Mouse (Mus musculus): Measurements from ENCODE around the gene Slc29a4.

Slc29a4 gene

DNA sequence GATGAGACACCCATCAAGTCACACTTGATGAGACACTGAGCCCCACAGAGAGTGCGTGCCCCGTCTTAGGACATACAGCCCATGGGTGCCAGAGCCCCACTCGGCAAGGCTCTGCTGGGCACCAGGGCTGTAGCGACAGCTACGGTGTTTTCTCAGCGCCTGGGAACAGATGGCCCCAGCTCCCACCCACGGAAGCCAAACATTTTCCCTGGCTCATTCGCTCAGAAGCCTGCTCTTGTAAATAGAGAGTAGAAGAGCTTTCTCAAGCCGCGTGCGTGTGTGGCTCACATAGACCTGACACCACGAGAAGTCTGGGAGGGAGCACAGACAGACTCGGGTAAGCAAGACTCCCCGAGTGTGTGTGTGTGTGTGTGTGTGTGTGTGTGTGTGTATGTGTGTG, at the start of gene Slc29a4:
Gene Slc29a4 (plus strand): TSS at position 265 of the 400 bp plus-strand sequence.
- no peak for DNase-seq (ENCODE audit: low spot score)

DNA sequence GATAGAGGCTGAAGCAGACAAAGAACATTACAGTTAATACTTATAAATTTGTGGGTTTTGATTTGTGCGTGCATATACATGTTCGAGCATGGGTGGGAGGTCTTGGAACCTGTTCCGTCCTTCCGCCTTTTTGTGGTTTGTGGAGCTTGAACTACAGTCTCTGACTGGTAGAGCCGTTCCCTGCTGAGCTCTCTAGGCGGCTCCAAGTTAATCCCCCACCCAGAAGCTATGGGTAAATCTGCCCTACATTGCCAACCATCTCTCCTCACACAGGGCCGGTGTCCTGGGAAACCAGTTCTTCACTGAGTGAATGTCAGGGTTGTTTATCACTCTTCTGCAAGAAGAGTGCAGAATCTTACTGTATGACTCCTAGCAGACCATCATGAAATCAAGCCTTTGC, 44.1 kb upstream of the Slc29a4 start:
- DNase-seq (ENCODE audit: low spot score): no peak

GRCm38 (mm10) chr5:142649460-142650050, 42.8 kb upstream of the Slc29a4 start:
- no peak for DNase-seq (ENCODE audit: low spot score)

GRCm38 (mm10) chr5:142650390-142650789, 41.9 kb upstream of the Slc29a4 start:
- no peak for DNase-seq (ENCODE audit: low spot score)

DNA sequence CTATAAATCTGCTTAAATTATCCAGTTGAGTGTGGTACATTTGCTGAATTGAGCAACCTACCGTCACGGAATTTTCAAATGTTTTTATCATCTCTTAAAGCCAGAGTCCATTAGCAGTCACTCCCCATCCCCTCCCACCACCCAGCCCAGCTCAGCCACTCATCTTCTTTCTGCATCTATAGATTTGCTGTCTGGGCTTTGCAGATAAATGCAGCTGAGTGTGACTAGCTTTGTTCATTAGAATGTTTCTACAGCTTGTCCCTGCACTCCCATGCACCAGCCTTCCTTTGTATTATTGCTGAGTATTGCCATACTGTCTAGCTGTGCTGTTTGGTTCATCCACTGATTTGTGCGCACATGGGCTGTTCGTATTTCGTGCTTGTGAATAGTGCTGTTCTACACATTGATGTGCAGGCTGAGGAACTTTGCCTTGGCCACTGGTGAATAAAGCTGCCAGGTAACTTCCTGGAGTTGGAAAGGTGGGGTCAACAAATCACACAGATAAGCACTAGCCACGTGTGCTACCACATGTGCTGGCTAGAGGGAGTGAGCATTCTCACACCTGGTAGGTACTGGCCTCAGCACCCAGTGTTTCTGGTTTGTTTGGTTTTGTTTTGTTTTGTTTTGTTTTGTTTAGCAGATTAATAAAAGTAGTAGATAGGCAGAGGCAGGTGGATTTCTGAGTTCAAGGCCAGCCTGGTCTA, 41.4 kb upstream of the Slc29a4 start:
- no peak for DNase-seq (ENCODE audit: low spot score)

DNA sequence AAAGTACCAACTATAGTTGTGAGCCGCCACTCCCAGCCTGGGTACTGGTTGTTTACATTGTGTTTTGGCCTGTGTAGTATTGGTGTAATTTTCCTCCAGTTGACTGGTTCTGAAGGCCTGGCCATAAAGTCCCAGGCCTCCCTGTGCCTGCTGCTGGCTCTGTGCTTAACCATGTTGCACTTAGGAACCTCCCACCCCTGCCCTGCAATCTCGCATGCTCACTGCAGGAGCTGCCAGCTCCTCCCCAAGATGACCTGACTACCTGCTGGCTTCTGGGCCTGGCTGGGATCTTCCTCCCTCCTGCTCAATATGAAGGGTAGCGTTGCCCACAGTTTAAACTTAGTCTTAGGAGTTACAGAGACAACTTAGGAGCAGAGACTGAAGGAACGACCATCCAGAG, 40.0 kb upstream of the Slc29a4 start:
- DNase-seq (ENCODE audit: low spot score): no peak

DNA sequence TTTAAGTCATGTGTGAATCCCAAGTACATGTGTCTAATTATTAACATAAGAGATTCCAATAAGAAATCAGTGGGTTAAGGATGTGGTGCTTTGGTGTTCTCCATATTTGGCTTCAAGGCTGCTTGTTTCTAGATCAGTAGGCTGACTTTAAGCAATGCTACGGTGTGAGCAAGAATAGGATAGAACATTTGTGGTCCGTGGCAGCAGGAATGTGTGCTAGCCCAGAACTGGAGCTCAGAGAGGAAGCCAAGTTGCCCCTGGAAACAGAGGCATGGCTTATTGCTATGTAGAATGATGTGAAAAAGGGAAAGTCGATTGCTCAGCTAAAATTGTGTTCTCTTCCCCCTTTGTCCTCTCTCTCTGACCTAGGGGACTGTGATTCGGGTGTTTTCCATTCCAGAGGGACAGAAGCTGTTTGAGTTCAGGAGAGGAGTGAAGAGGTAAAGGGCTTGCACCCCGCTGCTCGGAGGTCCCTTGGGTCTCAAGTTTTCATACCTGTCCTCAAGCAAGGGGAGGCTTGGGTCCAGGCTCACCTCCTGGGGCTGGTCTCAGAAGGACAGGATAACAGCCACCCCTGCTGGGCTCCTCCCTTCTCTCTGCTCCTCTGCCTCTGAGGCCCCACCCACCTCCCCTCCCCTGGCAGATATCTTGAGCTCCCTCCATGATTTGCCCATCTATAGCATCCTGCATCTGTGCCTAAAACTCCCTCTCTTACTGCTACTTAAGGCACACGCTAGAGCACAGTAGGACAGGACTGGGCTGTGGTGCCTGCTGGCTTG, 31.5 kb upstream of the Slc29a4 start:
- DNase-seq (ENCODE audit: low spot score): no peak

DNA sequence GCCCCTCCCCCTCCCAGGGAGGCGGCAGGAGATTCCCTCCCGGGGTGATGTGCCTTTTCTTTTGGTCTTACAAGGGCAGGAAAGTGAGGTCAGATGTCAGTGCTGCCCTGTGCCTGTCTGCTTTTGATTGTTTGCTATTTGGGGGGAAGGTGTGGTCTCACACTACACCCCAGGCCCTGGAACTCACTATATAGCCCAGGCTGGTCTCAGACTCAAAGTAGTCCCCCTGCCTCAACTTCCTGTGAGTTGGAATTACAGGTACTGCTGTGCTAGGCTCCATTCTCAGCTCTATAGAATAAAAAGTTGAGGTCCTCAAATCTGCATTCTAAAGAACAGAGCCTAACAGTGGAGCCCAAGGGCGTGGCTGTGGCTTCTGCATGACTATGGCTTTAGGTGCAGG, 24.4 kb upstream of the Slc29a4 start:
- DNase-seq (ENCODE audit: low spot score): no peak

DNA sequence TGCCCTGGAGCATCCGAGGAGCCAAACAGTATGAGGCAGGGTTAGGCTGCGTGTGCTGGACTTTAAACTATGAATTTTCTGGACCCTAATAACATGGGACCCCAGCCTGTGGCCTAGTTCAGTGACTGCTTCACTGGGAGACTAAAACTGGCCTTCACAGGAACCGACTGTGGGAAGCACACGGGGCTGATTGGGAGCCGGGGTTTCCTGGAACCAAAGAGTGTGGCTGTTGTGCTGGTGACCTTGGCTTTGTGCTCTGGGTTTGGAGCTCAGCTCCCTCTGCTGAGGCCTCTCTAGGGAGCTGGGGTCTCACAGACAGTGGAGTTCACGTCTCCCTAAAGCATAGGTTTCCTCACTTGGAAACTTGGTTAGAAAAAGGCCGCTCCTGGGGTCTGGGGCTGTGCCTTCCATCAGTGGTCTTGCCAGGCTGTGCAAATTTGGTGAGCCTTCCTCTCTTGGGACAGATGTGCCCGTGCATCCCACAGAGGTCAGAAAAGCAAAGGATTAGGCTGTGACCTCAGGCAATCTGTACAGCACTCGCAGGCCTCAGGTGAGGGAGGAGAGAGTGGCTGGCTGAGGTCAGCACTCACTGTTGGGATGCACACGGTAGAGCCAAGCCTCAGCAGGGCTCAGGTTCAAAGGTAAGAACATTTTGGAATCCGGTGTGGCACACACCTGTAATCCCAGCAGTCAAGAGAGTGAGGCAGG, 23.6 kb upstream of the Slc29a4 start:
- DNase-seq (ENCODE audit: low spot score): no peak

- DNase-seq (ENCODE audit: low spot score): no peak
These were observed 22.6 kb upstream of the Slc29a4 start for GRCm38 (mm10) chr5:142669726-142670125.

- DNase-seq (ENCODE audit: low spot score): no peak
These were observed 19.2 kb upstream of the Slc29a4 start for GRCm38 (mm10) chr5:142673082-142673481.

DNA sequence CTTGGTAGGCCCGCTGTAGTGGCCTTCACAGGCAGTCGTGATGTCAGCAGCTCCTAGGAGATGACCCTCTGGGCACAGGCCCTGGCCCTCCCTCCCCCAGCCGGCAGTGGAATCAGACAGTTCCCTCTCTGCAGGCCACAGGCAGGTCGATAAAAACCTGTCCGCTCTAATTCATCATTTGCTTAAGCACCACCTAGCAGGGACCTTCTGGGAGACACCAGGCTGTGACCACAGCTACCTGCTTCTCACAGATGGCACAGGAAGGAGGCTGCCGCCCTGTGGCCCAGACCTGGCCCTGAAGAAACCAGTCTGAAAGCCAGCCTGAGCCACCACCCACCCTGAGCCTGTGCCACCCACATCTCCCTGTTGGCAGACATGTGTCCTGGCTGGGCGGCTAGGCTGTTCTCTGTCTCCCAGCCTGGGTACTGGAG, 14.2 kb upstream of the Slc29a4 start:
- DNase-seq (ENCODE audit: low spot score): peak; percentile 55

DNA sequence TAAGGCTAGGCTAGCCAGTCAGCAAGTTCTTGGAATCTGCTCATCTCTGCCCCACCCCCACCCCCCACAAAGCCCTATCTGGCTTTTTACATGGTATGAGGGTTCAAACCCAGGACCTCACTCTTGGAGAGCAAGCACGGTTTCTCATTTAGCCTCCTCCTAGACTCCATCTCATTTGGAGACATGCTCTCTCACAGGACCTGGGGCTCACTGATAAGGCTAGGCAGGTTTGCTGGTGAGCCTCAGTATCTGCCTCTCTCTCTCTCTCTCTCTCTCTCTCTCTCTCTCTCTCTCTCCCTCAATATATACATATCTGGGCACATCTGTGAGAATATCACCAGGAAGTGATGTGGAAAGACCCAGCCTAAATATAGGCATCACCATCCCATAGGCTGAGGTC, 13.2 kb upstream of the Slc29a4 start:
- DNase-seq (ENCODE audit: low spot score): no peak

DNA sequence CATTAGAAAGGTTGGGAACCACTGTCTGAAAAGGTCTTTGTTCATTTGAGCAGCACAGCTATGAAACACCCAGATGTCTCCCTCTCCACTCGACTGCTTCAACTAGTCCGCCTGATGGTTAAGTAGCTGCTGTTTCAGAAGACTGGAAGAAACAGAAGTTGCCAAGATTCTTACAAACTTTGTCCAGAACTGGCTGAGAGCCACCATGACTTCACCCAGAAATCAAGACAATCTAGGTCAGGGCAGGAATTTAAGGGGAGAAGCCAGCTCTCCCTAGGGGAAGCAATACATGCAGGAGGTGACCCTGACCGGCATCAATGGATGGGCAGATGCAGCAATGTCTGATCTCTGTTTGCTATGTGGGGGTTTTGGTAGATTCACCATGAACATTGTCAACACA, 10.4 kb upstream of the Slc29a4 start:
- no peak for DNase-seq (ENCODE audit: low spot score)

DNA sequence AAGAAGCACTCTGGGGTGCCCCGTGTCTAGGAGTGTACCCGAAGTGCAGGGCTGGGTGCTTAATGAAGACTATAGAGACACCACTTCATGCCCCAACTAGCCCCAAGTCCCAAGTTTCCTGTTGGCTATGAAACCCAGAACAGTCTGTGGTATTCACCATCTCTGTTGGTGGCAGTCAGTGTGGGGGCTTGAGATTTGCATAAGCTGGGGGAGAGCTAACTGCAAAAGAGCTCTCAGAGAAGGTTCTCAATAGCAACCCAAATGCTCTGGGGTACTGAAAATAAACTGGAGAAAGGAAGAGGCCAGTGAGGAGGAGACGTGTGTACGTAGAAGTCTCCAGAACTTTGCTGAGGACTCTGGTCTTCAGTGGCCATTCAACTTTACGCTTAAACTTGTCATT, 9.8 kb upstream of the Slc29a4 start:
- no peak for DNase-seq (ENCODE audit: low spot score)

DNA sequence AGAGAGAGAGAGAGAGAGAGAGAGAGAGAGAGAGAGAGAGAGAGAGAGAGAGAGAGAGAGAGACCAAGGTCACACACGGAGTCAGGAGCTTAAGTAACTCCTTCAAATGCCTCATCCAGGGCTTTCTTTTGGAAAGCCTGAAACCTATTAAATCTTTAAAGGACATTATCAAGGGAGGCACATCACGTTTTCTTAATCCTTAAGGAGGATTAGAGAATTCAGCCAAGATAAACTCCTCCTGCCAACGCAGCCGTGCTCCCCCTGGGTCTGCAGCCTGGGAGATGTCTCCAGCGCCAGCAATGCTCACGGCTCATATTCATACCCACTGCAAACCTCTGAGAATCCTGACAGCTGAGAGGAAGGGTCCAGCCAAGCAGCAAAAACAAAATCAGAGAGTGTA, 3.4 kb upstream of the Slc29a4 start:
- DNase-seq (ENCODE audit: low spot score): no peak

- DNase-seq (ENCODE audit: low spot score): no peak
These were observed 2.0 kb upstream of the Slc29a4 start for GRCm38 (mm10) chr5:142690343-142690742.

DNA sequence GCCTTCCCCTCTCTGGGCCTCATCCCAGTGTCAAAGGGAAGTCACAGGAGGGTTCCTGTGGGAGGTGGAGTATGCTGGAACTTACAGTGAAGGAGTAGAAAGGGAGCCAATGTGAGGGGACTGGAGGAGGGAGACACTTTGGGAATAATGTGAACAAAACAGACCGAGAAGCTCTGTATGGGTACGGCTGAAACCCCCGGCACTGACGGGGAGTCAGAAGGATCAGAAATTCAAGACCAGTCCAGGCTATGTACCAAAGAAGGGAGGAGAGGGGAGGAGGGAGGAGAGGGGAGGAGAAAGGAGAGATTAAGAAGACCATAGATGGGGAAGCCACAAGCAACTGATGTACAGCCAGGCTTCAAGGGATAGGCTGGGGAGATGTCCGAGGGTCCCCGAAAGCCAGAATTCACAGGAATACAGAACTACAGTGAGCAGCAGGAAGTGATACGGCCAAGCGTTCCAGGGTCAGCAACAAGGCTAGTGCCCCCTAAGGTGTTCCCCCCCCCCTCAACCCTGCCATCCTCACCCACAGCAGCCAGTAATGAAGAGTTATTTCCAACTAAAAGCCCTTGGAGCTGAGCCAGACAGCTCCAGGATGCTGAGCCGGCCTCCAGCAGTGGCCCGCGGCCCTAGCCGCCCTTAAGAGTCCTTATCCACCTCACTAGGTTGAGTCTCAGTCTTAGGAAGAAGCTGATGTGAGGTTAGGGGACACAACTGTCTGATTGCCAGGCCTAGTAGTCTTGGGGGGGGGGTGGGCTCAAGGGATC, 842 bp downstream of the Slc29a4 start:
- DNase-seq (ENCODE audit: low spot score): no peak

DNA sequence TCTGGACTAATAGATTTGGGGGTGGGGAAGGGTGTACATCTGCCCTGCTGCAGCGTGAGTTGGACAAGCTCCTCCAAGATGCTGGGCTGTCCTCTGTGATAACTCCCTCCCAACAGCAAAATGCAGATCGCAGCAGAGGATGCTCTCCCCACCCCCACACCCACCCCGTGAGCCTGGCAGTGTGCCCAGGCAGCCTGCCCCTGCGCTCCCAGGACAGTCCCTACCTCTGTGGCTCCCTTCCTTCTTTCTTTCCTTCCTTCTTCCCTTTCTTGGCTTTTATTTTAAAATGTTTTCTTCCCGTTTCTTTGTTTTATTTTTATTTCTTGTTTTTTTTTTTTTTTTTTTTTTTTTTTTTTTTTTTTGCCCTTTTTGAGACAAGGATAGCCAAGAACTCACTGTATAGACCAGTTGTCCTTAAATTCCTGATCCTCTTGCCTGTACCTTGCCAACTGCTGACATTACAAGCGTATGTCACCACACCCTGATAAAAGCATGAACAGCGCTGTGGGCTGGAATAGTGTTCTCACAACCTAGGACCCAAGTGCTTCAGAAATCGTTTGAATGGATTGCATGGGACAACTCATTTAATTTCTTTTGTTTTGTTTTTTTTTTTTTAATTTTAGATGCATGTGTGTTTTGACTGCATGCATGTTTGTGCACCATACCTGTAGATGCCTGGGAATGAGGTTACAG, 1.6 kb downstream of the Slc29a4 start:
- no peak for DNase-seq (ENCODE audit: low spot score)

DNA sequence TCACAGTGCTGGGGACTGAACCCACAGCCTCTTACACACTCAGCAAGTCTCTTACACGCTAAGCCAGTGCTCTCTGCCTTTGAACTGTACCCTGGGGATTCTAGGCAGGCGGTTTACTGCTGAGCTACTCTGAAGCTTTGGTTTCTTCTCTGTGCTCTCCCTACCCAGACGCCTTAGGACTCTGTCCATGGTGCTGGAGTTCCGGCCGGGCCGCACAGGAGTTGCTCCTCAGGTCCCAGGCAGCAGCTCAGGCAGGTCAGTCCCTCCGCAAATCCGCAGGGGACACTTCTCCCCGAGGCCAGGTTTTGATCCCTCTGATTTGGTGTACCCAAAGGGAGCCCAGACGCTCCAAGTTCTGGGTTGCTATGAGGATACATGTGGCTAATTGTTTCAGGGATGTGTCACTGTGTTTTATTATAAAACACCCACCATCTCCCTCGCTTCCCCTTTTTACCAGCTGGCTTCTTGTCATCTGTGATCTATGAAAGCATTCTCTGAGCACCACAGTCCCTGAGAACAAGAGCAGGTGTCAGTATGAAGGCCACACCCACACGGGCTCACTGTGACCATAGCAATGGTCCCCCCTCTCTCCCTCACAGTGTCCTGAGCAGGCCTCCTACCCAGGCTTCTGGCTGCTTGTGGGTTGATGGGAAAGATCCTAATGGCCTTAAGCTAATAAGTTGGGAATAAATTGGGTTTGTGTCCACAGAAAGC, 2.5 kb downstream of the Slc29a4 start:
- DNase-seq (ENCODE audit: low spot score): peak; percentile 72

- no peak for DNase-seq (ENCODE audit: low spot score)
These were observed 3.9 kb downstream of the Slc29a4 start for GRCm38 (mm10) chr5:142696258-142696657.

Measured in ovary, postnatal 36 days (tissue).